Mouse (Mus musculus) liver, embryonic 14.5 days (tissue): ENCODE data around the gene Aplnr.

Experiments
- CTCF ChIP-seq: IDR thresholded peaks from 2 replicates; pipeline ENCODE4 v1.5.1; 2016; ENCODE audit warnings: antibody characterized with exemption, low read depth, control low read depth
- EP300 ChIP-seq: IDR thresholded peaks from 2 replicates; pipeline ENCODE4 v1.6.1; 2016; ENCODE audit warnings: antibody characterized with exemption, low read depth

GRCm38 (mm10) chr2:85110288-85110875 is 25.6 kb upstream of the Aplnr start:
- TF ChIP-seq CTCF = no peak
- TF ChIP-seq EP300 = no peak
